Comparison of ENCODE assay signal across 8 mouse cellular contexts in the genomic region with DNA sequence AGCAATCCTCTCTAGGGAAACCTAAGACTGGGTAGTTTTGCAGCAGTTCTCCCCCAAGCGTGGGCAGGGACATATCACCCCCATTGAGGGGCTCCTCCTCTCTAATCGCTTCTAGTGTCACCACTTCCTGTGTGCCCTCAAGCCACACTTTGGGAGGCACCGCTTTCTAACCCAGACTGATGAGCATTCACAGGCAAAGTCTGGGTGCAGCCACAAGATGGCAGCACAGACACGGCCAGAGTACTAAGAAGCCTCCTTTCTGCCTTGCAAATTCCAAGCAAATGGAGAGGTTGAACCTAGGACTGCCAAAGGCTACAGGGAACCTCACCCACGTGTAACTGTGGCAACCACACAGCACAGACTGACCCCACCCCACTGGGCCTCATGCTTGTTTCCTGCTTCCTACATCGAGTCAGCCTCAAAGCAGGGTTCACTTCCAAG. TPM values are rescaled to one million over a fixed set of nuclear protein-coding genes. Genes with fewer than 3 reads are reported as not detected.
DNase-seq lines count a peak whose midpoint lies in the region; ATAC-seq and TF ChIP-seq lines count a peak whose summit lies in the region.

No protein-coding gene starts in this region.

- no peak overlapping the region for H3K27ac ChIP-seq in embryonic facial prominence, embryonic 11.5 days (replicated peaks; ENCODE audit: low read depth, low read length)
- H3K27ac ChIP-seq in limb, embryonic 15.5 days = peak overlapping the region; percentile 47; the same call in 1 of the 2 replicates
- no peak overlapping the region for H3K27ac ChIP-seq in midbrain, postnatal 0 days (ENCODE audit: low read depth, low read length)

- H3K4me2 ChIP-seq in embryonic facial prominence, embryonic 11.5 days (ENCODE audit: low read depth, low read length) = no peak overlapping the region
- H3K4me2 ChIP-seq in limb, embryonic 15.5 days = peak overlapping the region; percentile 29; the same call in 1 of the 2 replicates
- no peak overlapping the region for H3K4me2 ChIP-seq in midbrain, postnatal 0 days (ENCODE audit: low read depth, low read length, poor library complexity, severe bottlenecking)

- 0% methylated on average over 6 of the region's 6 CpGs for WGBS in embryonic facial prominence, embryonic 11.5 days
- under 1% methylated on average over 6 of the region's 6 CpGs for WGBS in limb, embryonic 15.5 days
- WGBS in midbrain, postnatal 0 days = under 1% methylated on average over 6 of the region's 6 CpGs

- DNase-seq in 3T3-L1 (ENCODE audit: low read depth, low spot score) = peak; percentile 95
- DNase-seq in adrenal gland, postnatal 10 days = peak; percentile 85
- peak; percentile 89 for DNase-seq in embryonic facial prominence, embryonic 11.5 days (ENCODE audit: low spot score)
- peak; percentile 87 for DNase-seq in heart, adult 8-10 months (ENCODE audit: low spot score)
- peak; percentile 87 to 90 for DNase-seq in kidney, adult 8-10 months
- DNase-seq in midbrain, postnatal 0 days (ENCODE audit: low spot score) = peak; percentile 89
- peak; percentile 79 to 82 for DNase-seq in spleen, postnatal 36 days (ENCODE audit: low spot score in 2 of 2)

- no peaks in the 10 kb centered on the region; the same call in none of the 2 replicates for H3K4me1 ChIP-seq in embryonic facial prominence, embryonic 11.5 days (ENCODE audit: control insufficient read depth, insufficient read depth, low read length)
- H3K4me1 ChIP-seq in limb, embryonic 15.5 days = peaks cover 35% of the 10 kb centered on the region
- H3K4me1 ChIP-seq in midbrain, postnatal 0 days (ENCODE audit: insufficient read depth, low read length) = no peaks in the 10 kb centered on the region

- H3K36me3 ChIP-seq in embryonic facial prominence, embryonic 11.5 days (replicated peaks; ENCODE audit: control insufficient read depth, insufficient read depth, low read depth, low read length) = no peaks in the 10 kb centered on the region
- peaks cover 3% of the 10 kb centered on the region; the same call in 1 of the 2 replicates for H3K36me3 ChIP-seq in limb, embryonic 15.5 days
- H3K36me3 ChIP-seq in midbrain, postnatal 0 days (ENCODE audit: insufficient read depth, low read length) = peaks cover 2% of the 10 kb centered on the region

- TF ChIP-seq CTCF in midbrain, postnatal 0 days (IDR thresholded peaks at IDR 0.05) = peak; percentile 96

- peaks cover 18% of the 10 kb centered on the region for H3K27me3 ChIP-seq in embryonic facial prominence, embryonic 11.5 days (ENCODE audit: control insufficient read depth, insufficient read depth, low read length)
- peaks cover 29% of the 10 kb centered on the region for H3K27me3 ChIP-seq in limb, embryonic 15.5 days
- peaks cover 4% of the 10 kb centered on the region; the same call in 1 of the 2 replicates for H3K27me3 ChIP-seq in midbrain, postnatal 0 days (ENCODE audit: insufficient read depth, low read length)

- no peak overlapping the region for H3K4me3 ChIP-seq in embryonic facial prominence, embryonic 11.5 days (ENCODE audit: low read depth, low read length)
- H3K4me3 ChIP-seq in limb, embryonic 15.5 days = no peak overlapping the region
- H3K4me3 ChIP-seq in midbrain, postnatal 0 days (ENCODE audit: low read depth, low read length) = no peak overlapping the region

- ATAC-seq in embryonic facial prominence, embryonic 11.5 days (replicated peaks; ENCODE audit: insufficient number of reproducible peaks, low FRiP score, low TSS enrichment, low read depth) = peak; percentile 87
- ATAC-seq in limb, embryonic 15.5 days (ENCODE audit: insufficient number of reproducible peaks, low FRiP score, low TSS enrichment, low read depth) = peak; percentile 49; the same call in 1 of the 2 replicates
- peak; percentile 62 for ATAC-seq in midbrain, postnatal 0 days (ENCODE audit: low FRiP score)

- no peaks in the 10 kb centered on the region for H3K9me3 ChIP-seq in embryonic facial prominence, embryonic 11.5 days (replicated peaks; ENCODE audit: control insufficient read depth, low read length)
- H3K9me3 ChIP-seq in limb, embryonic 15.5 days = no peaks in the 10 kb centered on the region
- no peaks in the 10 kb centered on the region for H3K9me3 ChIP-seq in midbrain, postnatal 0 days (ENCODE audit: low read length)

- no peak overlapping the region for H3K9ac ChIP-seq in embryonic facial prominence, embryonic 11.5 days (replicated peaks; ENCODE audit: low read length)
- H3K9ac ChIP-seq in limb, embryonic 15.5 days = no peak overlapping the region; the same call in 1 of the 2 replicates
- no peak overlapping the region for H3K9ac ChIP-seq in midbrain, postnatal 0 days (replicated peaks; ENCODE audit: low read length, poor library complexity, severe bottlenecking)

RNA-seq across cellular contexts. Expression of a gene that starts 3.3 kb away (rescaled TPM):
- total RNA-seq in adrenal gland, postnatal 10 days (2021) = 10 to 100 TPM; 13.9 to 19.5 TPM
- polyA plus RNA-seq in embryonic facial prominence, embryonic 11.5 days (2014; fragmentation: Nextera tagmentation; extraction: Ambion mirVana) = 1.9 and 2.6 TPM in 2 replicates
- total RNA-seq in heart, adult 8-10 months (2022) = 1 to 10 TPM; 3.9 to 5.0 (median 4.7) TPM
- 8.9 and 10.0 TPM in 2 replicates for polyA plus RNA-seq in limb, embryonic 15.5 days (2015; fragmentation: Nextera tagmentation; extraction: Ambion mirVana)
- total RNA-seq in midbrain, postnatal 0 days (2014; rRNA removed) = 1.7 and 3.5 TPM in 2 replicates
- 0.98 and 1.3 TPM in 2 replicates for polyA plus RNA-seq in midbrain, postnatal 0 days (2015; fragmentation: Nextera tagmentation; extraction: Ambion mirVana)

RNA-seq across cellular contexts. Expression of a gene that starts 12.8 kb away (rescaled TPM):
- total RNA-seq in adrenal gland, postnatal 10 days (2021) = 10 to 100 TPM; 15.1 to 15.5 TPM
- polyA plus RNA-seq in embryonic facial prominence, embryonic 11.5 days (2014; fragmentation: Nextera tagmentation; extraction: Ambion mirVana) = 16.8 and 17.0 TPM in 2 replicates
- total RNA-seq in heart, adult 8-10 months (2022) = 1 to 10 TPM; 5.0 to 9.4 (median 9.2) TPM
- polyA plus RNA-seq in limb, embryonic 15.5 days (2015; fragmentation: Nextera tagmentation; extraction: Ambion mirVana) = 28.5 and 33.5 TPM in 2 replicates
- total RNA-seq in midbrain, postnatal 0 days (2014; rRNA removed) = 49.2 and 49.9 TPM in 2 replicates
- polyA plus RNA-seq in midbrain, postnatal 0 days (2015; fragmentation: Nextera tagmentation; extraction: Ambion mirVana) = 16.1 and 16.5 TPM in 2 replicates

RNA-seq across cellular contexts. Expression of a gene that starts 17.9 kb away (rescaled TPM):
- total RNA-seq in adrenal gland, postnatal 10 days (2021) = 10 to 100 TPM; 46.3 to 48.8 TPM
- polyA plus RNA-seq in embryonic facial prominence, embryonic 11.5 days (2014; fragmentation: Nextera tagmentation; extraction: Ambion mirVana) = 90.5 and 92.2 TPM in 2 replicates
- 10 to 100 TPM; 38.5 to 49.3 (median 39.5) TPM for total RNA-seq in heart, adult 8-10 months (2022)
- 114 and 117 TPM in 2 replicates for polyA plus RNA-seq in limb, embryonic 15.5 days (2015; fragmentation: Nextera tagmentation; extraction: Ambion mirVana)
- 87.0 and 101 TPM in 2 replicates for total RNA-seq in midbrain, postnatal 0 days (2014; rRNA removed)
- polyA plus RNA-seq in midbrain, postnatal 0 days (2015; fragmentation: Nextera tagmentation; extraction: Ambion mirVana) = 90.4 TPM in 2 replicates

RNA-seq across cellular contexts. Expression of a gene that starts 21.1 kb away (rescaled TPM):
- total RNA-seq in adrenal gland, postnatal 10 days (2021) = not detected
- polyA plus RNA-seq in embryonic facial prominence, embryonic 11.5 days (2014; fragmentation: Nextera tagmentation; extraction: Ambion mirVana) = not detected in 2 replicates
- not detected for total RNA-seq in heart, adult 8-10 months (2022)
- polyA plus RNA-seq in limb, embryonic 15.5 days (2015; fragmentation: Nextera tagmentation; extraction: Ambion mirVana) = not detected in 2 replicates
- 0.38 TPM in 1 of 2 replicates, not detected in the other for total RNA-seq in midbrain, postnatal 0 days (2014; rRNA removed)
- not detected in 2 replicates for polyA plus RNA-seq in midbrain, postnatal 0 days (2015; fragmentation: Nextera tagmentation; extraction: Ambion mirVana)

RNA-seq across cellular contexts. Expression of a gene that starts 25.2 kb away (rescaled TPM):
- total RNA-seq in adrenal gland, postnatal 10 days (2021) = not detected
- 1.4 TPM in 1 of 2 replicates, not detected in the other for polyA plus RNA-seq in embryonic facial prominence, embryonic 11.5 days (2014; fragmentation: Nextera tagmentation; extraction: Ambion mirVana)
- total RNA-seq in heart, adult 8-10 months (2022) = not detected
- polyA plus RNA-seq in limb, embryonic 15.5 days (2015; fragmentation: Nextera tagmentation; extraction: Ambion mirVana) = 0.81 TPM in 1 of 2 replicates, not detected in the other
- not detected in 2 replicates for total RNA-seq in midbrain, postnatal 0 days (2014; rRNA removed)
- polyA plus RNA-seq in midbrain, postnatal 0 days (2015; fragmentation: Nextera tagmentation; extraction: Ambion mirVana) = 1.5 TPM in 1 of 2 replicates, not detected in the other
